Mouse (Mus musculus) CH12.LX (cell line): ENCODE data around the gene Tmem265.

ENCODE experiments used
- BHLHE40 ChIP-seq: IDR thresholded peaks from 2 replicates; pipeline ENCODE4 v1.6.1; 2011; ENCODE audit warnings: mild to moderate bottlenecking, low read depth, low read length, improper control_type of control experiment
- CHD1 ChIP-seq: IDR thresholded peaks from 2 replicates; pipeline ENCODE4 v1.6.1; 2012; ENCODE audit warnings: low read depth, low read length, improper control_type of control experiment, inconsistent platforms
- CTCF ChIP-seq, 2 experiments: IDR thresholded peaks in 1 of 2; conservative IDR thresholded peaks in 1 of 2; 2 replicates each; pipeline ENCODE4 v1.5.1; 2011 to 2012; ENCODE audit warnings: low read depth in 2 of 2, low read length in 2 of 2, improper control_type of control experiment in 1 of 2, inconsistent platforms in 1 of 2, mild to moderate bottlenecking in 1 of 2, moderate library complexity in 1 of 2
- E2F4 ChIP-seq: IDR thresholded peaks from 2 replicates; pipeline ENCODE4 v1.6.1; 2011; ENCODE audit warnings: low read depth, low read length, improper control_type of control experiment; ENCODE audit not compliant: insufficient replicate concordance
- EP300 ChIP-seq: IDR thresholded peaks from 2 replicates; pipeline ENCODE4 v1.6.1; 2011; ENCODE audit warnings: low read length, improper control_type of control experiment
- HCFC1 ChIP-seq: IDR thresholded peaks from 2 replicates; pipeline ENCODE4 v1.6.1; 2012; ENCODE audit warnings: low read depth, mild to moderate bottlenecking, inconsistent platforms, low read length, improper control_type of control experiment
- MAFK ChIP-seq: IDR thresholded peaks from 2 replicates; pipeline ENCODE4 v1.6.1; 2011; ENCODE audit warnings: low read length, improper control_type of control experiment; ENCODE audit not compliant: insufficient replicate concordance
- MAZ ChIP-seq: IDR thresholded peaks from 2 replicates; pipeline ENCODE4 v1.6.1; 2012; ENCODE audit warnings: low read depth, mild to moderate bottlenecking, inconsistent platforms, low read length, improper control_type of control experiment, moderate library complexity
- PAX5 ChIP-seq: IDR thresholded peaks from 2 replicates; pipeline ENCODE4 v1.6.1; 2012; ENCODE audit warnings: low read length, inconsistent platforms, mixed read lengths
- POLR2A ChIP-seq: IDR thresholded peaks from 2 replicates; pipeline ENCODE4 v1.6.1; 2011; ENCODE audit warnings: low read depth, mild to moderate bottlenecking, improper control_type of control experiment, low read length
- POLR2AphosphoS2 ChIP-seq: IDR thresholded peaks from 2 replicates; pipeline ENCODE4 v1.6.1; 2011; ENCODE audit warnings: low read depth, low read length, improper control_type of control experiment
- RCOR1 ChIP-seq: conservative IDR thresholded peaks from 2 replicates; pipeline ENCODE4 v1.6.1; 2012; ENCODE audit warnings: low read depth, mild to moderate bottlenecking, inconsistent platforms, low read length, improper control_type of control experiment
- USF2 ChIP-seq: conservative IDR thresholded peaks from 2 replicates; pipeline ENCODE4 v1.6.1; 2011; ENCODE audit warnings: low read depth, low read length, improper control_type of control experiment
- ZC3H11A ChIP-seq: IDR thresholded peaks from 2 replicates; pipeline ENCODE4 v1.6.1; 2012; ENCODE audit warnings: low read depth, mild to moderate bottlenecking, inconsistent platforms, low read length, improper control_type of control experiment

DNA sequence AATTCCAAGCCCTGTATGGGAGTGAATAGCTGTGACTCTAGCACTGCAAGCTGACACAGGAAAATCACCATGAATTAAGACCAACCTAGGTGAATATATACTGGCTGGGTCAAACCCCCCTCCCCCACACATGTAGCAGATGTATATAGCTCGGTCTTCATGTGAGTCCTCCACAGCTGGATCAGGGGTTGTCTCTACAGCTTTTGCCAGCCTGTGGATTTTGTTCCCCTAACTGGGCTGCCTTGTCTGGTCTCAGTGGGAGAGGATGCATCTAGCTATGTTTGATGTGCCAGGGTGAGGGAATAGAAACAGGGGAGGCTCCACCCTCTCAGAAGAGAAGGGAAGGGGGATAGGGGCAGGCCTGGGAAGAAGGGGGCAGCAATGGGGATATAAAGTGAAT, 55.1 kb downstream of the Tmem265 start:
- TF ChIP-seq CTCF (conservative IDR thresholded peaks at IDR 0.05 in 1 of 2, IDR thresholded peaks at IDR 0.05 in 1 of 2; ENCODE audit: low read depth in 2 of 2, low read length in 2 of 2): no peak
- no peak for TF ChIP-seq RCOR1
- no peak for TF ChIP-seq ZC3H11A
- no peak for TF ChIP-seq POLR2A
- TF ChIP-seq CHD1: no peak
- TF ChIP-seq MAFK: no peak
- TF ChIP-seq PAX5: no peak
- no peak for TF ChIP-seq EP300
- no peak for TF ChIP-seq USF2
- TF ChIP-seq HCFC1: no peak
- no peak for TF ChIP-seq E2F4
- TF ChIP-seq MAZ: no peak
- no peak for TF ChIP-seq BHLHE40
- TF ChIP-seq POLR2AphosphoS2: no peak
